Mouse (Mus musculus): ENCODE measurements at regions not wholly inside any gene's neighbourhood (a gene's known extent, or its start where the extent isn't known, plus 50 kb on each side); places are given as distances from the start of the nearest gene placed in this dataset.

- no peak for DNase-seq (ENCODE audit: low spot score)
Observed at GRCm38 (mm10) chr16:29837025-29837629, 227.1 kb upstream of the Hes1 start.

DNA sequence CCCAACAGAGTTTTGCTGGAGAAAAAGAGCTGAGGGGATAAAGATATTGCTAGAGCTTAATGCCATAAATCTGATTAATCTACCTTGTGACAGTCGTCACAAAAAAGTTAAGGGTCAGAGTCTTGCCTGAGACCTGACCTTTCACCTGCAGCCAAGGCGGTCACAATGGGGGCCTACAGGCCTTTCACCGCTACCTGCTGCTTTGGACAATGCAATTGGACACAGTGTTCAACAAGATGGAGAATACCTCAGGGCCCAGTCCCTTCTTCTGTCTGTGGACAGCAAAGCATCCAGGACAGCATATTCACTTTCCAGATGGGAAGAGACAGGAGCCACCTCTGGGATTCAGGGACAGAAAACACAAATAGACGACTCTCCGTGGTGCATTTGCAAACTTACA is 226.3 kb upstream of the Hes1 start:
- no peak for DNase-seq (ENCODE audit: low spot score)

DNA sequence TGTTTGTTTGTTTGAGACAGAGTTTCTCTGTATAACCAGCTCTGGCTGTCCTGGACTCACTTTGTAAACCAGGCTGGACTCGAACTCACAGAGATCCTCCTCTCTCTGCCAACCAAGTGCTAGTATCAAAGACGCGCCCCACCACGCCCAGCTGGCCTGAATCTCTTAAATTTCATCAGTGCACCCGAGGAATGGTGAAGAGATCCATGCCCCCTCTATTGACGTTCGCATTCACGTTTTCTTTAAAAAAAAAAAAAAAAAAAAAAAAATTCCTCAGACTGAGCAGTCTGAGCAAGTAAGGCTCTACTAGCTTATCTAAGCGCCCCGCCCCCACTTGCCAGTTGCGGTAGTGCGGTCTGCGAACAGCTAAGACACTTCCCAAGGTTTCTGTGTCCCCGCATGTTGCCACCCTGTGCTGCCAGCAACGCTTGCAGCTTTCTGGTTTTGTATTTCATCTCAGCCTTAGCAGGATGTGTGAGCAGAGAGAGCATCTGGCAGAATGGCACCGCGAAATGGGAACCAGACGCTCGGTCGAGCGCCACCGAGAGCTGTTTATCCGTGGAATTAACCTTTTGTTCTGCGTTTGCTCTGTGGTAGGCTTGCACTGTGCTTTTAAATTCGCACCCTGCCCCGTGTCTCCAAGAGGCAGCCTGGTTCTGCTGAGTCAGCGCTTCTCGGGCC is 225.1 kb upstream of the Hes1 start:
- peak; percentile 73 for DNase-seq (ENCODE audit: low spot score)

DNA sequence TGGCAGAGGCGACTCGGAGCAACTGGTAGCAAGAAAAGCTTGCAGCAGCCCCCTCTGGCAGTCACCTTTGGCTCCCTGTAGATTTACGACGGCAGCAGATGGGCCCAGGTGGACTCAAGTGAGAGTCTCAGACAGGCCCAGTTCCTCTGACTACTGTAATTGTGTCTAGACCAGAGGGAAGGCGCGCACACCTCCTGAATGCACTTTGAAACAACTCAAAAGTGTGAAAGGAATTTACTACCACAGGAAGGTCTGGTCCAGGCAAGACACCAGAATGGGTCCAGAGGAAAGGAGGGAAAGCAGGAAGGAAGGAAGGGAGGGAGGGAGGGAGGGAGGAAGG is 224.6 kb upstream of the Hes1 start:
- no peak for DNase-seq (ENCODE audit: low spot score)

DNA sequence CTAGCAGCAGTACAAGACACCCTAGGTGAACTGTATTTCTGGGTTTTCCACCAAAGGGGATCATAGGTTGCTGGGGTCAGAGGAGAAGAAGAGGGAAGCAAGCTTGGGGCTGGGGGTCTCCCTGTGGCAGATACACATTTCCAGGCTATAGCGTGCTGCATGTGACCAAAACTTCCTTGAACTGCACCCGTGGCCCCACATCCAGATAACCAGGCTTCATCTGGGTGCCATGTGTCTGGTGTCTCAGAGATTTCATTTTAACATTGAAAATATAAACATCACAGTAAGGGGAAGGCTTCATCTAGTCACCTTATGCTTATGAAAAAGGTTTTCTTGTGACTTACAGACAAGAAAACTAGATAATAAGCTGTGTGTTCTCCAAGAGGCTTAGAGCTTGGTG is 223.8 kb upstream of the Hes1 start:
- DNase-seq (ENCODE audit: low spot score), result no peak

GRCm38 (mm10) chr16:29841132-29841531 is 223.1 kb upstream of the Hes1 start:
- no peak for DNase-seq (ENCODE audit: low spot score)

DNA sequence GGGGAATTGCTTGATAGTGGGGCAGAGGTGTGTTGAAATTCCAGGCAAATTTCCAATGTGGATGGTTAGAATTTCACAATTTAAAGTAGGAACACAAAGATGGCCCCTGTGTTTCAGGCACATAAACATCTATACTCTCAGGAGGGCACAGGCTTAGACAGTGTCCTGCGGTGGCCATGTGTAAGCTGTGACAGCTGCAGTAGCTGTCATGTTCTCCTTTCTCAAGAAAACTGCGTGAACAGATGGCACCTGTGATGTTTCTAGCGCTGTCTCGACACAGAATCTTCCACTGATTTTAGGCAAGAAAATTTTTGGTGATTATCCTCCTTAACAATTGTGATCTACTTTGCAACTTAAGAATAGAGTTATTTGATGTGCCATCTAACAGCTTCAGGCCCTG is 222.1 kb upstream of the Hes1 start:
- no peak for DNase-seq (ENCODE audit: low spot score)

DNA sequence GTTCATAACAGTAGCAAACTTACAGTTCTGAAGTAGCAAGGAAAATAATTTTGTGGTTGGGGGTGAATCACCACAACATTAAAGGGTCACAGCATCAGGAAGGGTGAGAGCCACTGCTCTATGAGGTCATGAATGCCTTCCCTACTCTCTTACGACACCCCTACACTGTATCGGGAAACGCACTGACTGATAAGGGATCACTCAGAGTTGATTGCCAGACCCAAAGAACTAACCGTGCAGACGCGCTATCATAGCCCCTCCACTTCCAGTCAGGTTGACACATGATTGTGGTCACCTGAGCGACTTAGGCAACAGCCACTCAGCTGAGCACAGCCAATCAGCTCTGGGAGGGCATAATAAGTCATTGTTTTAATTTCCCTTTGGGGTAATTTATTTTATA is 220.7 kb upstream of the Hes1 start:
- no peak for DNase-seq (ENCODE audit: low spot score)

DNA sequence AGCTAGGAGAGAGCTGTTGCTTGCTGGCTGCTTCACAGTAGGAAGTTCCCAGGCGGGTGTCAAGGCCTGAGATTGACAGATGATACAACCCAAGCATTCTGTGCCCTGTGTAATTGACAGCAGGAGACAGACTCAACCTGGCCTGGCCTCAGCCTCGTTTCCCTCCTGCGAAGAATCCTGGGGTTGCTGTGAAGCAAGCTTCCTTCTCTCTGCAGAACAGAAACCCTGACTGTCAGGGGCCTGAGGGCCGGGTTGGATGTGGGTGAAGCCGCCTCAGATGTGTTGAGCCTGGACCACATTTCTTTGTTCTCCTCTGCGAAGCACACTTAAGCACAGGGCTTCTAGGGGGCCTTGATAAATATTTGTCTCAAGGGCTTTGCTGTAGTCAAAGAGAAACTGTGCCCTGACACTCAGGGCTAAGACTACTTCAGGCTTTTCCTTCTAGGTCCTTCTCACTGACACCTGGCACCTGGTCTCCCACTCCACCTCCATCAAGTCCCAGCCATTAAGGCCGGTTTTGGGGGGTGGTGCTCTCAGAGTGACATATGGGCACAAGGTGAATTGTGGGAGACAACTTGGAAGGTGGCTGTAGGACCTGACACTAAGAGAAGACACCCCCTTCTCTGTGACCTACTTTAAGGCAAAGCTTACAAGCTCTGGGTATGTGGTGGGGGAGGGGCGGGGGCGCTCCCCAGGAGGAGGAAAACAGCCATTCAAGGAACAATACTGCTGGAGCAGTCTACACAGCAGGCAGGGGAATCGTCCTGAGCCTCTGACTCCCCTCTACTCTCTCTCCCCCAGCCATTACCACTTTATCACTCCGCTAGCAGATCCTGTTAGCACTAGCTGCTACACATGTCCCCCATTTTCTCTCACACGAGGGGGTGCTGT is 219.2 kb upstream of the Hes1 start:
- DNase-seq (ENCODE audit: low spot score), result no peak

DNA sequence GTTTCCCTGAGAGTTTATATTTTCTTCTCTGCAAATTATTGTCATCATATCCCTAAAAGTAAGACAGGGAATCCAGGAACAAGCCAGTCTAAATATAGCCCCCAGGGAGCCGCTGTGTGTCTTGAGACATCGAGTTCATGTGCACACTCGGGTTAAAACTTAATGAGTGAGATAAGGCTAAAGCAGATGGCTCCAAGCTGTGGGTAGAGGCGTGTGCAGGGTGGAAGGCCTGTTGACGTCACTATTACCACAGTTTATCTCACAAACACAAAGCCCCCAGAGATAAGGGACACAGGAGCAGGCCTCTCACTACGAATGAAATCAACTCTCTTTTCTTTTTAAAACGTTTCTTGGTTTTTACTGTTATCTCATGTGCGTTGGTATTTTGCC is 218.6 kb upstream of the Hes1 start:
- DNase-seq (ENCODE audit: low spot score), result no peak

- no peak for DNase-seq (ENCODE audit: low spot score)
Observed at GRCm38 (mm10) chr16:29847059-29847458, 217.1 kb upstream of the Hes1 start.

DNA sequence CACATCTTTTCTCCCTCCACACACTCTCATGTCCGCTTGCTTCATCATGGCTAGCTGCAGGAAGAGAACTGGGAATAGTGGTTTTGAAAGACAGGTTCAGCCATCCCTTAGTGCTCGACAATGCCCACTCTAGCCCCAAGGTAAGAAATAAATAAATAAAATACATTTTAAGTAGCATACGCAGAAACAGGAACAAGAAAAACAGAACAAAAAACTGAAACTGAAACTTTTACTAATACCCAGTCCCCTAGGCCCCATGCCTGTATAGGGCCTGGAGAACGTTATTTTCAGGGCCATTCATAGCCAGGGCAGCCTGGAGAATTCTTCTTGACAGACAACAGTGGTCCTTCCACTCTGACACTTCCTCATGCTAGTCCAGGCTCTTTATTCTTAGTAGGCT is 216.4 kb upstream of the Hes1 start:
- DNase-seq (ENCODE audit: low spot score), result no peak

DNA sequence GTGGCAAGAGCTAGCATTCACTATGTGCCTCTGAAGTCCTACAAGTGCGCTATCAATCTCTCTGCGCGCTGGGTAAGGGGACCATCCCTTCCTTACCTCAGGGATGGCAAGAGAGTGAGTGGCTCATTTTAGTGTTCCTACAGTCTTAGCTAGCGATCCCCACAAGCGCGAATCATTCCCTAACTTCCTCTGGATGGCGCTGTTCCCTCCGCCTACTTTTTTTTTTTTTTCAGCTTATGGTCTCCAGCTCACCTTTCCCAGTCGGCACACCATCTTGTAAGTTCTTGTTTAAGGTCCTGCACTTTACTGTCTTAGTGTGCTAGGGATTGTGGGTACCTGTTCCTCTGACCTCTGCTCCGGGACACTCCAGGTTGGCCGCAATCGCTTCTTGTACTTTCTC is 215.7 kb upstream of the Hes1 start:
- no peak for DNase-seq (ENCODE audit: low spot score)

DNA sequence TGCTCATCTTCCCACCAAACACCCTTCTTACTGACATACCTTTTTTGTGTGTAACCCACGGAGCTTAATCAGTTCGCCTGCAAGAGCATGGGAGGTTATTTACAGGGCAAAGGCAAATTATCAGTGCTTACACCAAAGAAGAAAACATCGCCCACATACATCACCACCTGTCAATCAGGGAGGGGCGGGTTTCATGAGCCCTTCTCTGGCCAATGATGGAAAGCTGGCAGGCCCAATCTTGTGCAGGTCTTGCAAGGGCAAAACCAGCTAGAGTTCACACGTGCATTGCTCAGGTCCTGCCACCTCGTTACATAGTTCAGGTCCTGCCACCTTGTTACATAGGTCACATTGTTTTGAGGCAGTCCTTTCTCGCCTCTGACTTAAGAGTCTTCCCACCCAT is 214.7 kb upstream of the Hes1 start:
- peak; percentile 52 for DNase-seq (ENCODE audit: low spot score)

DNA sequence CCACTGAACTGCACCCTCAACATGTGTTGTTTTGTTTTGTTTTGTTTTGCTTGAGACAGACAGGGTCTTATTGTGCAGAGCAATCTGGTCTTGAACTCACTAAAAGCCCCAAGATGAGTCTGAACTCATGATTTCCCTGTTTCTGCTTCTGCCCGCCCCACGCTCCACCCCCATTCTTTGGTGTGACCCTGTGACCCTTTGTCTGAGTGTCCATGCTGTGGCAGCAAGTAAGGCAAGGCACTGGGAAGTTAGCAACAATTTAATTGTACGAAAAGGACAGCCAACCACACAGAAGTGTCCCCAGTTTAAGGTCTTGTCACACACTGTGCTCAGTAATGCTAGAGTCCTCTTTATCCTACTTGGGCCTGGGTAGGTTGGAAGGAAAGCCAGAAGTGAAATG is 213.6 kb upstream of the Hes1 start:
- no peak for DNase-seq (ENCODE audit: low spot score)

DNA sequence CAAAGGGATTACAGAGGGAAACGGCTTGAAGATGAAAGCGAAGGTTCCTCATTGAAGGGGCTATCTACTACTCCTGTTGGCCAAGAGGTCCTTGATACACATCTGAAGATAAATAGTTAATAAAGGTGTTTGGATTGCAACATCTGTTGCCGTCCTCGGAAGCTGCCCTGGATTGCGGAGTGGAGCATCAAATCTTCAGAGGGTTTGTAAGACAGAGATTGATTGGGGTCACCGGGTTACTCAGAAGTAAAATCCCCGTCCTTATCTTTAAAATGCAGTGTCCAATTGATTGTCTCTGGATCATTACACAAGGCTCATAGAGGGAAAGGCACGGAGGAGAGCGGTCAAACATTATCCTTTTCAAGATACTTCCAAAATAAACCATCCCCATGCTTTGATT is 212.4 kb upstream of the Hes1 start:
- no peak for DNase-seq (ENCODE audit: low spot score)

- no peak for DNase-seq (ENCODE audit: low spot score)
Observed at GRCm38 (mm10) chr16:29854805-29855565, 209.2 kb upstream of the Hes1 start.

GRCm38 (mm10) chr16:29856545-29856944 is 207.6 kb upstream of the Hes1 start:
- DNase-seq (ENCODE audit: low spot score), result no peak

DNA sequence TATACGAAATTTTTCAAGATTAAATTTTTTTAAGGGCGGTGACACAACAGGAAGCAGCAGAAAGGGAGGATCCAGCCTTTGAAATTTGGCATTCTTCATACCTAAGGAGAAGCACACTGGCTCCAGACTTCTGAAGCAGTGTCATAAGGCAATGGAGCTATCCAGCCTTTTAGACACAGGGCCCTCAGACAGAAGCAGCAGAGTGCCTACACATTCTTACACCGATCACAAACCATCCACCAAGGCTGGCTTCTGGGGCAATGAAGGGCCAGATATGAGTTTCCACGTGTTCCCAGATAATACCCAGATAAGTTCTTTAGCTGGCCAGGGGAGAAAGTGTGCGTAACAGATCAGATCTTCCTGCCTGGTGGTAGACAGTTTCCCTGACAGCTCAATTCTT is 205.5 kb upstream of the Hes1 start:
- no peak for DNase-seq (ENCODE audit: low spot score)

GRCm38 (mm10) chr16:29860306-29860705 is 203.9 kb upstream of the Hes1 start:
- DNase-seq (ENCODE audit: low spot score), result no peak

- no peak for DNase-seq (ENCODE audit: low spot score)
Observed at GRCm38 (mm10) chr16:29861056-29861455, 203.1 kb upstream of the Hes1 start.

DNA sequence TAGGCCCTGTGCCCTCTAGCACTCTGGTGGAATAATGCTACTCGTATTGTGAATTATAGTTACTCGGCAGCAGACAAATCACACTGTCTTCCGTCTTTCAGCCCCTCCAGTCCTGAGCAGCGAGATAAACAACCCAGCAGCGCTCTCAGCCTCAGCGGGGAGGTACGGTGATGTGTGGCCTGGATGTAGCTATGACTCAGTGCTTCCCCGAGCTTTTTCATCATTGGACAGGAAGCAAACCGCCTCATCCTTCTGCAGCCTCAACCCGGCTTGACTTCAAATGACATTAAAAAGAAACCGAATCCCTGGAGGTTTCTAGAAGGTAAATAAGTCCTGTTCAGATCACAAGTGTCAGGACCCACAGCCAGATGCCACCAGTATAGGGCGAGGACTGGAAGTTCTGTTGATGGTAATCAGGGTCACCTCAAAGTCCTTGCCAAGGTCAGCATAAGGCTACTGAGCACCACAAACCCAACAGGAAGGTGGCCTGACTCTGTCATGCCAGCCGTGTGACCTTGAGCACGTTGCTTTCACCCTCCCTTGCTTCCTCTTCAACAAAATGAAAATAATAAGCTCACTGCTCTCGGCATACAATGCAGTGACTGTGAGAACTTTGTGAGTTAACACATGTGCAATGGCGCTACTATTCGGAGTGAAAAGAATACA is 199.0 kb upstream of the Hes1 start:
- no peak for DNase-seq (ENCODE audit: low spot score)
